Mouse (Mus musculus): ENCODE measurements around the gene Gm867.

Gene Gm867

DNA sequence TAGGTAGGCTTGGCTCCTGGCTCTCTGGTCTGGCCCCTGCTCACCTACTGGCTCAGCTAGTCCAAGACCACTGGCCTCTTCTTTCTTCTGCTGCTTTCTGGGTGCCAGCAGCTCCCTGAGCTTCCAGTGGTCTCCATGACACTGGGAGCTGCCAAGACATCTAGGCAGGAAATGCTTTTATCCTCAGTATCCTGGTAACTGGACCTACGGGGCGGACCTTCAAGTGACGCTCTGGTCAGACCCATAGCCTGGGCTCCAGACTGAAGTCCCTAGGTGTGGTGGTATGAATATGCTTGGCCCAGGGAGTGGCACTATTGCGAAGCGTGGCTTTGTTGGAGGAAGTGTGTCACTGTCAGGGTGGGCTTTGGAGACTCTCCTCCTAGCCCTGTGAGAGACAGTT is at the start of gene Gm867:
Gene Gm867, minus strand, starts transcription at position 153 of the 400 bp plus-strand sequence.
- no peak for DNase-seq (ENCODE audit: low spot score in 2 of 2)

DNA sequence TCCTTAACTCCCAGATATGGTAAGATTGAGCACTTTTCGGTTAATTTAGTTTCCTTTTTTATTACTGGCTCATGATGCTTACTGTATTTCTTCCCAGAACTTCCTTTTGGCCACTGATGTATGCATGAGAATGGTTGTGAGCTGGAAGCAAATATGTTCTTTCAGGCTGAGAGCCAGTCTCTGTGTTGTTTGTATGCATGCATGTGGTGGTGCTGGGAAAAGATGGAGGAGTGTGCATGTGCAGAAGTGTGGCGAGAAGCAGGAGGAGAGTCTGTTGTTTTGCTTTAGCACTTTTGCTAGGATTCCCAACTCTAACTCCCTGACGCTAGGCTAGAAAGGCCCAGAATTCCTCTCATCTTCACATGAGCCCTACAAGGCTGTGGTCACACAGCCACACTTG is 39.0 kb upstream of the Gm867 start:
- DNase-seq (ENCODE audit: low spot score in 2 of 2) = no peak

DNA sequence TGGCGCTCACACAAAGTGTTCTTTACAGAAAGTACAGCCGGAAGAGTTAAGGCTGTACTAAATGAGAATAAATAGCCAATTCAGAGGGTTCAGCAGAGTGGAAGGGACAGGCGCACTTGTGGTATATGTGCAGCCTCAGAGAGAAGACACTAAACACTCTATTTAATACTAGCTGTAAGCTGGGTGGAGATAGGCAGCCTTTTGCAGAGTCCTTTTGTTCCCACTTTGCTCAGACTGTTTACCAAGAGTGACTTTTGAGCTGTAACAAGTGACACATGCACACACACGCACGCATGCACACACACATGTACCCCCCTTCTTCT is 38.3 kb upstream of the Gm867 start:
- no peak for DNase-seq (ENCODE audit: low spot score in 2 of 2)

DNA sequence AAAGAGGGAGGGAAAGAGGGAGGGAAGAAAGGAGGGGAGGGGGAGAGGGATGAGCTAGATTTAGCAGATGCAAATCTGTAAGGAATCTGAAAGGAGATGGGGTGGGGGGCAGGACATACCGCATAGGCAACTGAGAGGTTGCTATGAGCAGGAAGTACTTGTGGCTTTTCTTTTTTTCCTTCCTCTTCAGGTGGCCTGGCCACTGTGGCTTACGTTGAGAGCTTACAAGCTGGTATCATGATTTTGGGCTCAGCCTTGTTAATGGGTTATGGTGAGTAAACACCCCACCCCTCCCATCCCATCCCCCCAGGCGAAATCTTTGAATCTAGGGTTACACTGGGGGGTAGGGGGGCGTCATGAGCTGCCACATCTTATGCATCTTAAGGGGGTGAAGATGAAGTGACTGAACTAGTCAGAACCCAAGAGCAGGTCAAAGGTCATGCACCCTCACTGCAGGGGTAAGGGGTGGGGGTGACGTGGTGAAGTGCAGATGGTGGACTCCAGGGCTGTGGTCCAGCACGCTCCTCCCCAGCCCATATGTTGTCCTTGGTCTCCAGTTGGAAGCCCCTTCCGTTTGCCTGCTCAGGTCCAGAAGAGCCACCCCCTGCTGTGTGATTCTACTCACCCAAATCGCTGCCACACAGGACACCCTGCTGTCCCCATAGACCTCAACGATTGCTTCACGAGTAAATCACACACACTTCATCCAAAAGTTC is 37.8 kb upstream of the Gm867 start:
- no peak for DNase-seq (ENCODE audit: low spot score in 2 of 2)

DNA sequence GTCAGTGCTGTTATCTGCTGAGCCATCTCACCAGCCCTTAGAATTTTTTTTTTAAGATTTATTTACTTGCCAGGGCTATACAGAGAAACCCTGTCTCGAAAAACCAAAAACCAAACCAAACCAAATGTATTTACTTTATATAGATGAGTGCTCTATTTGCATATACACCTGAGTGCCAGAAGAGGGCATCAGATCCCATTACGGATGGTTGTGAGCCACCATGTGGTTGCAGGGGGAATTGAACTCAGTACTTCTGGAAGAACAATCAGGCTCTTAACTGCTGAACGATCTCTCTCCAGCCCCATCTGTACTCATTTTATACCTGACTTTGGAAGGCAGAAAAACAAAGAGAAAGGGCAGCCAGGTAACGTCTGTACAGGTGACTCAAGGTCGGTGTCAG is 34.7 kb upstream of the Gm867 start:
- no peak for DNase-seq (ENCODE audit: low spot score in 2 of 2)

DNA sequence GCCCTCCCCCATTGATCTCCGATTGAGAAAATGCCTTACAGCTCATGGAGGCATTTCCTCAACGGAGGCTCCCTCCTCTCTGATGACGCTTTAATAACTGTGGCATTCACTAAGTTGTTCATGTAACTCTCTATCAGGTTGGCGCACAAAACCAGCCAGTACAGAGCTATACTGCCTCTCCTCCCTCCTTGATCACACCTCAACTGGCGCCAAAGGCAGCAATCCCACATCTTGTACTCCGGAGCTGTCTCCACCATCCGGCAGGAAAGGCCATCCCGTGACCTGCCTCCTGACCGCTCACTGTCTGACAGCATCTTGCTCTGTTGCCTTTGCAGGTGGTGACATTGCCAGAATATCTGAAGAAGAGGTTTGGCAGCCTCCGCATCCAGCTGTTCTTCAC is 33.4 kb upstream of the Gm867 start:
- no peak for DNase-seq (ENCODE audit: low spot score in 2 of 2)

DNA sequence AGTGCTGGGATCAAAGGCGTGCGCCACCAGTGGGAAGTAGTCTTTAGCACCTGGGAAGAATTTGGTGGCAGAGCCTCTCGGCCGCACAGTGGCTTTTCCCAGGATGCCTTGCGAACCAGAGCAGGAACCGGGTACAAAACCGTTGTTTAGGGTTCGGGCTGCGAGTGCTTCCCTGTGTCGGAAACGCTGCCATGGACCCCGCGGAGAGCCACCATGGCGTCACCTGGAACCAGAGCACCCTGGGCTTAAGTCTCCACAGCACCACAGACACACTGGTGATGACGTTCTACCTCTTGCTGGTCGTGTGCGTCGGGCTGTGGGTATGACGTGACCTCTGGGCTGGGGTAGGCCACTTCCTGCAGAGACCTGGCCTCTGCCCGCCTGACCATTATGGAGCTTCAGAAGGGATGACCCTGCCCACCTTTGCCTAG is 13.9 kb upstream of the Gm867 start, which contains the start of gene Gm5134:
Gene Gm5134, plus strand, starts transcription at position 134 of the 431 bp plus-strand sequence.
- DNase-seq (ENCODE audit: low spot score in 2 of 2) = no peak

DNA sequence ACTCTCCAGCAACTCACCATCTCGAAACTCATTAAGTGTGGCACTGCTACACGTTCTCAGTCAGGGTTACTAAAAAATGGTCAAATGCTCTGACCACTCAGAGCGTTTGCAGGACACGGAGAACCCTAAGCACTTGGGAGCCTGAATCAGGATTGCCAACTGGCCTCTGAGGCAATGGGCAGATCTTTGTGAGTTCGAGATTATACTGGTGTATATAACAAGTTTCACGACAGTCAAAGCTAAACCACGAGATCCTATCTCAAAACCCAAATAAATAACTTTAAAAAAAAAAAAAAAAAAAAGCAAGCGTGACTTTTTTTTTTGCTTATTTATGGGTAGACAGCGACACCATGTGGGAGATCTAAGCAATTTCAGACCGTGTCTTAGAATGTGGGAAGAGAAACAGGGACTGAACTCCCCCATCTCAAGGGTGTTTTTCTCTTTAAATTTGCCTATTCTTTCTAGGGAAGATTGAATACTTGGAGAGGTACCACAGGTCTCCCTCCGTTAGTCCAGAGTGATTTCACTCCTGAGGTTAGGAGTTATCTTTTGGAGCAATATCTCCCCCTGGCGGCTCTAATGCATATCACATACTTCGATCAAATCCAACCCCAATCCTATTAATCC is 11.1 kb upstream of the Gm867 start:
- peak in 1 of 2 experiments; percentile 70 for DNase-seq (ENCODE audit: low spot score in 2 of 2)

DNA sequence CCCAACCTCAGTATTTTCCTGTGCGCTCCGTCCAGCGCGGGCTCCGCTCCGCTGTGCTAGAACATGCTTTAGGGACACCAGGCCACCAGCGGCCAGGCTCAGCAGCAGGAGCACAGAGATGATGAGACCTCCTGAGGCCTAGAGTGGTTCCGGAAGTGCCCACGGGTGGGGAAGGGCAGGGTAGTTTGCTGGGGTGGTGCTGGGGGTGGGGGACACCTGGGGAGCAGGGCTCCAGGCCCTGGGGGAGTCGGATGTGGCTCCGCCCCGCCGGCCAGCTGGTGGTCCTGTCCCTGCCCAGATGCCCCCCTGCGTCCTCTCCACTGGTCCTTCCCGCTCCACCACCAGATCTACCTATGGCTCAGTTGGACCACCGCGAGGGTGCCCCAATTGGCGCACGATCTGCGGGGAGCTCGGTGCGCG is 10.3 kb upstream of the Gm867 start:
- DNase-seq (ENCODE audit: low spot score in 2 of 2) = peak; percentile 50 to 71

DNA sequence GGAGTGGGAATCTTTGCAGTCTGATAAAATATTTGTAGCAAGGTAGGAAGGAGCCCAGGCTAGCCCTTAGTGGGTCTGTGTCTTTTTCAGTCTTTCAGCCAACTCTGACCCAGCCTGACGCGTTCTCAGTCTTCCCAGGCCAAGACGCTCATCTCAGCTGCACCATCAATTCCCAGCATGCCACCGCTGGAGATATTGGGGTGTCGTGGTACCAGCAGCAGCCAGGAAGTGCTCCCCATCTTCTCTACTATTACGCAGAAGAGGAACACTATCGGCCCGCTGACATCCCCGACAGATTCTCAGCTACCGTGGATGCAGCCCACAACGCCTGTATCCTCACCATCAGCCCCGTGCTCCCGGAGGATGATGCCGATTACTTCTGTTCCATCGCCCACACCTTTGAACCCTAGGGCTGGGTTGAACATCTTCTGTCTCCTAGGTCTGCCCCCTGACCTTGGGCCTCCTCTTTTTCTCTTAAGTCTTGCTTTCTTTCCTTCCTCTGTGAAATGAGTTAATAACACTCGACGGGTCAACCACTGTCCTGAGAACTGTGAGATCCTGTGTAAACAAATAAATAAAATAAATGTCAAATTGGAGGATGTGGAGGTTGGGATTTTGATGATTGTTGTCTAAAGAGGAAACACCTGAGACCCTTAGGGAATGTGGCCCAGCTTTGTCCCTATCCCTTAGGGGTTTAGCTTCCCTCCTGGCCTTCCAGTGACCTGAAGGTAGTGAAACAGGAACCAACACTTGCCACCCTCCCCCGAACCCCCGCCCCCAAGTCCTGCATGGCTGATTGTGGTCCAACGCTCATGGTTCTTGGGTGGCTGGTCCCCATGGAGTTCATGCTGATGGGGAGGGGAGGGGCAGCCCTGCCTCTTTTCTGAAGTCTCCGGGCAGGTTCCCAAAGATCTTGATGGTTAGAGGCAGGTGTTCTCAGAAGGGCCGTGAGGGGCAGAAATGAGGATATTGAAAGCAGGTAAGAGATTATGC is 8.9 kb upstream of the Gm867 start:
- peak; percentile 52 to 69 for DNase-seq (ENCODE audit: low spot score in 2 of 2)

DNA sequence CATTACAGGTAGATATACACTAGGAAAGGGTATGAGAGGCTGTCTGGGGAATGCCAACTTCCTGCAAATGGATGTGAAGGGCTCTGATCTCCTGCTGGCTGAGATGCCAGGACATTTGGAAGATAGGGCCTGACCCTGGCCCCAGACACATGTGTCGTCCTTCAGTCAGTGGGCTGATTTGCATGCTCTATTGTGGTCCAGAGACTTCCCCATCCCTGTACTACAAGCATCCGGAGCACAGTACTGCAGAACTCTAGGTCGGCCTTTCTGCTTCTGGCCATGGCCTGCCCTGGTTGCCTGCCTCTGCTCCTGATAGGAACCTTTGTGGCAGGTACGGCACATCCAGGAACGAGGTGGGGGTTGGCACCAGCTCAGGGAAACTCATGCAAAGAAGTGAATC is 7.6 kb upstream of the Gm867 start:
- DNase-seq (ENCODE audit: low spot score in 2 of 2) = no peak

DNA sequence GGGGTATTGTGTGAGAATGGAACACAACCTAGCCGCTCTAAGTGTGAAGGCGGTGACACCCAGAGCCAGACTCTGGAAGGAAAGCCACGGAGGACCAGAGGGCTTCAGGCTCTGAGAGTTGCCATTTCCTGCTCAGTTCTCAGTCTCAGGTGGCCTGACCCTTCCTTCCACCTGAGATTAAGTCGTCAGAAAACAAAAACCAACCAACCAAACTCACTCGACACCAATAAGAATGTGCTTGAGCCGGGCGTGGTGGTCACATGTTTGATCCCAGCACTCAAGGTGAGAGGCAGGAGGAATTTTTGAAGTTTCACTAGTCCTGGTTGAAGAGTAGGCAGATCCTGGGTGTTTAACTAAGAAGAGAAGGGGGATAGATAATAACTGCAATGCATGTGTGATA is 5.4 kb upstream of the Gm867 start:
- no peak for DNase-seq (ENCODE audit: low spot score in 2 of 2)

DNA sequence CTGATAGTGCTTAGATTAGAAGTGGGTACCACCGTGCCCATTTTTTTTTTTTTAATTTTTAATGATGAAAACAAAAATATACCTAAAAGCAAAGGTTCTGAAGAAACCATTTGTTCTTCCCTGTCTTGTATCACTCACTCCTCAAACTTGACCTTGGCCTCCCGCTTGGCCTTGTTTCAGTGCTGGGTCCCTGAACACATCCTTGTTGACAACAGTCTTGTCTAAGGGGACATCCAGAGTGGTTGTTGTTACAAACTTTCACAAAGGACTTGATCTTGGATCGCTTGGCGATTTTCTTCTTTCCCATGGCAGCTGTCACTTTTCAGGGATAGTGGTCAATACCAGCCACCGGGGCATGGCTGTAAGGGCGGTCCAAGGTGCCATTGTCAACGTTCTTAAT is 4.7 kb upstream of the Gm867 start:
- DNase-seq (ENCODE audit: low spot score in 2 of 2) = no peak

DNA sequence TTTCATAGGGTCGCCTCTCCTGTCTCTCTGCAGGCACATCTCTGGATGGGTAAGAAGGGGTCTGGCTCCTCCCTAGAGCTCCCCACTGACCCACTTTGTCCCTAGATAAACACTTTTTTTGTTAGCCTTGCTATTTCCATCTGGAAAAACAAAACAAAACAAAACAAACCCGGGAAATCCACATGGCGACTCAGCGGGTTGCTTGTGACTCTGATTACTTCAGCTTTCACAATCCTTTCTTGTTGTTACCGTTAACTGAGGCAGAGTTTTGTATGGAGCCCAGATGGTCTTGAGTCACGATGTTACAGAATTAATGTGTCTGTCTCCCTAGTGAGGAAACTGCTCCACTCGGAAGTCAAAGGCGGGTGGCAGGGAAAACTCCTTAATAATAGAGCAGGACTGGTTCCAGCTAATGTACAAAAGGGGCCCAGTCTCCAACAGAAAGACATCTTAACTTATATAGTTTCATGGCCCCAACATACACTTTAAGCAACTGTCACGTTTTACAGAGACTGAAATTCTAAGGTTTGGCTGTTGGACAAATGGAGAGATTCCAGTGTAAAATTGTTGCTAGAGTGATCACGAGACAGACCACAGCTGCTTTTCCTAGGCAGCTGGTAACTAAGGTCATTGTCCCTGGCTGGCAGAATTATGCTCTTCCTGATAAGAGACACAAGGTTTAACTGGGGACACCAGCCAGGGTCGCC is 3.7 kb upstream of the Gm867 start:
- no peak for DNase-seq (ENCODE audit: low spot score in 2 of 2)

DNA sequence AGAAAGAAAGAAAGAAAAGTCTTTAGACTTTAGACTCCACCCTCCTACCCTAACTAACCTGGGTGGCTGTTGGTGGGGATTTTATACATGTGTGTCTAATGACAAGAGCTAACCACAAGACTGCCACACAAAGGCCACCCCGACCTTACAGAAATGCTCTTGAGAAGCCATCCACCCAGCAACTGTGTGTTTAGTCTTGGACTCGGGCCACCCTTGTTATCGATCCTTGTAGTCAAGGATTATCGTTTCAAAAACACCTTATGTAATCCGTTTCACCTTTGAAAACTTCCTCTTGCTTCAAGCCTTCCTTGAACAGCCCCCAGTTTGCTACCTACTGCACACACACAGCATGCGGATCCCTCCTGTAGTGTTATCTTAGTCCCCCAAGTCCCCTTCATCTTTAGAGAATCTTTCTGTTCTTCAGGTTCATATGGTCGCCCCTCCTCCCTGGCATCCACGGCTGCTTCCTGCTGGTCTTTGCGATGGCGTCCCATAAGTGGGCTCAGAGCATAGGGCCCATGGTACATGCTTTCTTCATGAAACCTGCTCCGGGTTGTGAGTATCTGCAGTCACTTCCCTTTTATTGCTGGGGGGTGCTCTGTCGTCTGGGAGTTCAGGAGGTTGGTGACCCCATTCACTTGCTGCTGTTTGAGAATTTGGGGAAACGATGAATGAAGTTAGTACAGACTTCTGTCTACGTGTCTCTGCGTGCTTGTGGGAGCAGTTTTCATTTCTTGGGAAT is 2.4 kb upstream of the Gm867 start, which contains the start of gene Vpreb3:
Gene Vpreb3, plus strand, starts transcription at position 322 of the 742 bp plus-strand sequence.
- DNase-seq (ENCODE audit: low spot score in 2 of 2) = no peak

DNA sequence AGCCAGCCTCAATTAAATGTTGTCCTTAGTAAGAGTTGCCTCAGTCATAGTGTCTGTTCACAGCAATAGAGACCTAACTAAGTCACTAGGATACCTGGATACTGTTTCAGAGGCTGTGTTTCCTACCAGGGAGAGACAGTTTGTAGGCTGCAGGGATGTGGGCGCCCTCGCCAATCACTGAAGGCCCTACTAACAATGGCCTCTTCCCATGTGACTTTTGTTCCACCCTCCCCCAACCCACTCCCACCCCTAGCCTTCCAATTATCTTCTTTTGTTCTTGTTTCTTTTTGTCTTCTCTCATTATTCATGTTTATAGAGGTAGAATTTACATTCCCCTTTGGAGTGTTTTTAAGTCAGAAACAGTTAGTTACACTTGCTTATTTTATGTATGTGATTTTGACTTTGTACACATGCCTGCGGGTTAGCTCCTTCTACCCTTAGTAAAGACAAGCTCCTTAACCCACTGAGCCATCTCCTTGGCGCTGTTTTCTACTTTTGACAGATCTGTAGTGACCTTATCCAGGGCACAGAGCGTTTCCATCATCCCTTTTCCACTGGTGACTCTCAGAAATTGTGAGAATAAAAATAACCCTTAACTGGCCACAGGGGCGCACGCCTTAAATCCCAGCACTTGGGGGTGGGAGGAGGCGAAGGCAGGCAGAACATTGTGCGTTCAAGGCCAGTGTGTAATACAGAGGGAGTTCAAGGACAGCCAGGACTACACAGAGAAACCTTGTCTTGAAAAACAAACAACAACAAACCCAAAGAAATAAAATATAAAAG is 761 bp upstream of the Gm867 start:
- DNase-seq (ENCODE audit: low spot score in 2 of 2) = no peak

DNA sequence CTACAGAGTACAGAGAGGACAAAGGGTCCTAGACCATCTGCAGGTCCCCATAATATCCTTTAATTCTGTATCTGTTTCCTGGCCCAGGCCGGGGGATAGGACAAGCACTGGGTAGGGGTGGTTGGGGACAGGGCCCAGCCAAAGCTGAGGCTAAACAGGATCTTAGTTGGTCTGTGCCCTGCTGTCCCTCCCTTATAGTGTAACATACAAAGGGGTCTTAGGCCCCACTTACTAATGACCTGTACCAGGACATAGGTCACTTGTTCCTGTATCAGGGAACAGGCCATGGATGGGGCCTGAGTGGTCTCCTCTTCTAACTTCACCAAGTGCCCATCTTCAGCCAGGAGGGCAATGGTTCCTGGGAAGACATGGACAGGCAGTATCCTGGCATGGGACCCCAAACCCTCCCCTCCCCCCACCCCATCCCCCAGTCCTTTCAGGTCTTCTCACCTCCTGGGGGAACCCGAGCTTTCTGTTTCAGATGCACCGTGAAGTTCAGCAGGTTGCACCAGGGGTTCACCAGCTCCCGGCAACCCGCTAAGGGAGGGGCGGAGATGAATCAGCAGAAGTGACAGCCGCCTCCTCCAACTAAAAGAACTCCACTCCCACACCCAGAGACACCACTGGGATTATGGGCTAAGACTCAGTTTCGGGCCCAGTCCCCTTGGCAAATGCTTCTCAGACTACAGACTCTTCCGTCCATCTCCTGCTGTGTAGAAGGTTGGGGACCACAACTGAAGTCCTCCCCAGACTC is 814 bp downstream of the Gm867 start:
- peak; percentile 75 to 84 for DNase-seq (ENCODE audit: low spot score in 2 of 2)

DNA sequence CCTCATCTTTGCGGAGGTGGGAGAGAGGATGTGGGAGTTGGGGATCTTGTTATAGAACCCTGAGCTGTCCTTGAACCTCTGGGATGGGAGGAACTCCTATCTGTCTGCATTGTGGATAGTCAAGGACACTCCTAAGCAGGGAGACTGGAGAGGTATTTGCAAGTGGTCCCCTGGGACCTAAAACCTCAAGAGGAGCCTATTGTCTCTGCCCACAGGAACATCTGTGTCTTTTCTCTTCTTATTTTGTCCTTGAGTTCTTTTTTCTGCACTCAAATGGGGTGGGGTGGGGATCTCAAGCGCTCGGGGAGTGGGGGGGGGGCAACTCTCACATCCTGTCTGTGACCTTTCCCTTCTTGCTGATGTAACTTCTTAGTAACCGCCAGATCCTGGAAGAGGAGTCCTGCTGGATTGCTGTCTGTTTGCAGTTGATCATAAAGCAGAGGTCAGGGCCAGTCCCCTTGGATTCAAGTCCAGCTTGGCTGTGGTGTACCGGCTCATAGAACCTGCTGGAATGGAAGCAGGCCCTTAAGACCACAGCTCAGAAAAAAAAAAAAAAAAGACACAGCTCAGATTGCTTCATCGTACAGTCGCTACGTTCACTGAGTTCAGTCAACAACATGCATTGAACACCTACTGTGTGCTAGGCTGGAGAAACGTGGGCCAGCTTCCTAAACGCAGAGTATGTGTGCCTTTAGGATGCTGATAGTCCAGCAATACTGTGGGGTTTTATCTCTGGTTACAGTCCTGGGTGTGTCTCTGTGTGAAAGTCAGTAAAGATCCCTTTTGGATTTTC is 2.4 kb downstream of the Gm867 start:
- DNase-seq (ENCODE audit: low spot score in 2 of 2) = peak in 1 of 2 experiments; percentile 34

Data from spleen, postnatal 4 days (tissue).